Mouse (Mus musculus): ENCODE measurements around the gene Ttbk2. TPM values are rescaled to one million over a fixed set of nuclear protein-coding genes. Genes with fewer than 3 reads are reported as not detected.

Gene Ttbk2
- polyA plus RNA-seq, 1 experiment from 2014 or later: 2.3 TPM

- Histone ChIP-seq H3K27me3 (ENCODE audit: insufficient read depth, low read length) (no peaks in the 10 kb centered on the region), H3K4me3 (replicated peaks; ENCODE audit: low read depth, low read length) (no peak overlapping the region), H3K4me2 (ENCODE audit: low read length) (no peak overlapping the region), H3K9ac (ENCODE audit: low read depth, low read length) (no peak overlapping the region), H3K36me3 (ENCODE audit: insufficient read depth, low read length) (0 out of 2 replicates have a peak, but pooled peaks cover 5% of the 10 kb centered on the region), H3K27ac (no peak overlapping the region), H3K4me1 (replicated peaks; ENCODE audit: insufficient read depth, low read length) (no peaks in the 10 kb centered on the region), H3K9me3 (replicated peaks; ENCODE audit: low read length) (no peaks in the 10 kb centered on the region)
- ATAC-seq (replicated peaks; ENCODE audit: low FRiP score, low read depth) (no peak), DNase-seq (ENCODE audit: low spot score) (no peak)
- TF ChIP-seq CTCF (IDR thresholded peaks at IDR 0.05; ENCODE audit: low read depth): peak; percentile 13; the same call in 1 of the 2 replicates
- 97% methylated on average over 2 of the region's 2 CpGs for WGBS
These were observed 80.0 kb downstream of the Ttbk2 start for GRCm38 (mm10) chr2:120770265-120770935.

GRCm38 (mm10) chr2:120761922-120762321 is 88.5 kb downstream of the Ttbk2 start:
- Histone ChIP-seq H3K9me3 (replicated peaks; ENCODE audit: low read length) (no peaks in the 10 kb centered on the region), H3K4me1 (replicated peaks; ENCODE audit: insufficient read depth, low read length) (no peaks in the 10 kb centered on the region), H3K27me3 (ENCODE audit: insufficient read depth, low read length) (no peaks in the 10 kb centered on the region), H3K9ac (ENCODE audit: low read depth, low read length) (no peak overlapping the region), H3K4me2 (ENCODE audit: low read length) (no peak overlapping the region), H3K36me3 (ENCODE audit: insufficient read depth, low read length) (no peaks in the 10 kb centered on the region), H3K27ac (no peak overlapping the region), H3K4me3 (replicated peaks; ENCODE audit: low read depth, low read length) (no peak overlapping the region)
- no peak for ATAC-seq (replicated peaks; ENCODE audit: low FRiP score, low read depth)
- no peak for TF ChIP-seq CTCF (IDR thresholded peaks at IDR 0.05; ENCODE audit: low read depth)
- no peak for DNase-seq (ENCODE audit: low spot score)

- Histone ChIP-seq H3K9me3 (replicated peaks; ENCODE audit: low read length) (no peaks in the 10 kb centered on the region), H3K36me3 (ENCODE audit: insufficient read depth, low read length) (peaks cover 13% of the 10 kb centered on the region; the same call in 1 of the 2 replicates), H3K9ac (ENCODE audit: low read depth, low read length) (no peak overlapping the region), H3K4me2 (ENCODE audit: low read length) (no peak overlapping the region), H3K27ac (no peak overlapping the region), H3K27me3 (ENCODE audit: insufficient read depth, low read length) (no peaks in the 10 kb centered on the region), H3K4me3 (replicated peaks; ENCODE audit: low read depth, low read length) (no peak overlapping the region), H3K4me1 (replicated peaks; ENCODE audit: insufficient read depth, low read length) (no peaks in the 10 kb centered on the region)
- 94% methylated on average over 2 of the region's 2 CpGs for WGBS
- no peak for DNase-seq (ENCODE audit: low spot score)
- ATAC-seq (replicated peaks; ENCODE audit: low FRiP score, low read depth): no peak
- no peak for TF ChIP-seq CTCF (IDR thresholded peaks at IDR 0.05; ENCODE audit: low read depth)
These were observed 102.4 kb downstream of the Ttbk2 start for GRCm38 (mm10) chr2:120748041-120748440.

- TF ChIP-seq CTCF (IDR thresholded peaks at IDR 0.05; ENCODE audit: low read depth): no peak
- no peak overlapping the region for H3K4me3 ChIP-seq (replicated peaks; ENCODE audit: low read depth, low read length)
- no peak overlapping the region for H3K4me2 ChIP-seq (ENCODE audit: low read length)
- peaks cover 13% of the 10 kb centered on the region; the same call in 1 of the 2 replicates for H3K36me3 ChIP-seq (ENCODE audit: insufficient read depth, low read length)
- H3K4me1 ChIP-seq (replicated peaks; ENCODE audit: insufficient read depth, low read length): no peaks in the 10 kb centered on the region
- 96% methylated on average over 1 of the region's 1 CpGs for WGBS
- no peaks in the 10 kb centered on the region for H3K9me3 ChIP-seq (replicated peaks; ENCODE audit: low read length)
- no peak overlapping the region for H3K27ac ChIP-seq
- no peak for DNase-seq (ENCODE audit: low spot score)
- H3K27me3 ChIP-seq (ENCODE audit: insufficient read depth, low read length): no peaks in the 10 kb centered on the region
- ATAC-seq (replicated peaks; ENCODE audit: low FRiP score, low read depth): no peak
- H3K9ac ChIP-seq (ENCODE audit: low read depth, low read length): no peak overlapping the region
These were observed 104.9 kb downstream of the Ttbk2 start for GRCm38 (mm10) chr2:120745496-120745895.

- 36% methylated on average over 7 of the region's 7 CpGs for WGBS
- DNase-seq (ENCODE audit: low spot score): peak; percentile 27
- Histone ChIP-seq H3K27me3 (ENCODE audit: insufficient read depth, low read length) (no peaks in the 10 kb centered on the region), H3K36me3 (ENCODE audit: insufficient read depth, low read length) (peaks cover 10% of the 10 kb centered on the region; the same call in 1 of the 2 replicates), H3K4me2 (ENCODE audit: low read length) (peak overlapping the region; percentile 99), H3K9me3 (replicated peaks; ENCODE audit: low read length) (no peaks in the 10 kb centered on the region), H3K4me3 (replicated peaks; ENCODE audit: low read depth, low read length) (peak overlapping the region; percentile 96), H3K4me1 (replicated peaks; ENCODE audit: insufficient read depth, low read length) (peaks cover 8% of the 10 kb centered on the region), H3K9ac (ENCODE audit: low read depth, low read length) (peak overlapping the region; percentile 93; the same call in 1 of the 2 replicates), H3K27ac (peak overlapping the region; percentile 94)
- TF ChIP-seq CTCF (IDR thresholded peaks at IDR 0.05; ENCODE audit: low read depth): no peak
- ATAC-seq (replicated peaks; ENCODE audit: low FRiP score, low read depth): no peak
These were observed 118.4 kb downstream of the Ttbk2 start for GRCm38 (mm10) chr2:120731877-120732530.

GRCm38 (mm10) chr2:120731167-120731862 is 119.1 kb downstream of the Ttbk2 start:
- peak overlapping the region; percentile 96 for H3K4me3 ChIP-seq (replicated peaks; ENCODE audit: low read depth, low read length)
- 0 out of 2 replicates have a peak, but pooled peaks have one; percentile 23 for TF ChIP-seq CTCF (IDR thresholded peaks at IDR 0.05; ENCODE audit: low read depth)
- peak overlapping the region; percentile 93 for H3K9ac ChIP-seq (ENCODE audit: low read depth, low read length)
- H3K9me3 ChIP-seq (replicated peaks; ENCODE audit: low read length): no peaks in the 10 kb centered on the region
- under 1% methylated on average over 61 of the region's 61 CpGs for WGBS
- no peaks in the 10 kb centered on the region for H3K27me3 ChIP-seq (ENCODE audit: insufficient read depth, low read length)
- peak overlapping the region; percentile 99 for H3K4me2 ChIP-seq (ENCODE audit: low read length)
- DNase-seq (ENCODE audit: low spot score): peak; percentile 96
- H3K4me1 ChIP-seq (replicated peaks; ENCODE audit: insufficient read depth, low read length): peaks cover 8% of the 10 kb centered on the region
- ATAC-seq (replicated peaks; ENCODE audit: low FRiP score, low read depth): peak; percentile 97
- peak overlapping the region; percentile 94 for H3K27ac ChIP-seq
- peaks cover 14% of the 10 kb centered on the region; the same call in 1 of the 2 replicates for H3K36me3 ChIP-seq (ENCODE audit: insufficient read depth, low read length)
